Mouse (Mus musculus): ENCODE results near the gene Tmem88b. TPM values are rescaled to one million over a fixed set of nuclear protein-coding genes. Genes with fewer than 3 reads are reported as not detected.

Gene Tmem88b
- 0.81 and 0.84 TPM in 2 replicates for polyA plus RNA-seq (2012; rRNA removed)

GRCm38 (mm10) chr4:155785819-155786218, at the start of gene Tmem88b:
Gene Tmem88b (minus strand): TSS chr4:155785874.

GRCm38 (mm10) chr4:155831205-155831766, 45.6 kb upstream of the Tmem88b start, which contains the start of gene Aurkaip1:
Gene Aurkaip1 (plus strand): TSS chr4:155831272.

GRCm38 (mm10) chr4:155811929-155812664, 26.4 kb upstream of the Tmem88b start, which contains the start of gene Ccnl2:
Gene Ccnl2 (plus strand): TSS chr4:155812489.

GRCm38 (mm10) chr4:155802741-155803339, 17.2 kb upstream of the Tmem88b start, which contains the start of gene Mrpl20:
Gene Mrpl20 (plus strand): TSS chr4:155802878.

GRCm38 (mm10) chr4:155790021-155790489, 4.4 kb upstream of the Tmem88b start, which contains the start of gene Ankrd65:
Gene Ankrd65 (plus strand): TSS chr4:155790439.

GRCm38 (mm10) chr4:155774280-155774754, 11.4 kb downstream of the Tmem88b start, which contains the start of gene Vwa1:
Gene Vwa1 (minus strand): TSS chr4:155774698.

GRCm38 (mm10) chr4:155760613-155761355, 24.9 kb downstream of the Tmem88b start, which contains the start of gene Atad3a:
Gene Atad3a (minus strand): TSS chr4:155761093.

GRCm38 (mm10) chr4:155734350-155734941, 51.2 kb downstream of the Tmem88b start, which contains the start of gene Tmem240:
Gene Tmem240 (plus strand): TSS chr4:155734800.

Other genes with a start within 250 kb of the Tmem88b start
- gene Nadk, start 223.5 kb downstream of the Tmem88b start, polyA plus RNA-seq (2012; rRNA removed), result 159 and 161 TPM in 2 replicates
- 10.1 and 12.7 TPM in 2 replicates for gene Slc35e2, start 184.5 kb downstream of the Tmem88b start, polyA plus RNA-seq (2012; rRNA removed)
- gene Cdk11b, start 161.0 kb downstream of the Tmem88b start, polyA plus RNA-seq (2012; rRNA removed), result 14.6 and 18.3 TPM in 2 replicates
- gene Gm10563, start 140.5 kb downstream of the Tmem88b start, polyA plus RNA-seq (2012; rRNA removed), result not detected in 2 replicates
- gene Mmp23, start 132.5 kb downstream of the Tmem88b start, polyA plus RNA-seq (2012; rRNA removed), result 270 and 504 TPM in 2 replicates
- gene Mib2, start 116.7 kb downstream of the Tmem88b start, polyA plus RNA-seq (2012; rRNA removed), result 183 and 185 TPM in 2 replicates
- gene Fndc10, start 91.5 kb downstream of the Tmem88b start, polyA plus RNA-seq (2012; rRNA removed), result 119 and 120 TPM in 2 replicates
- gene Ssu72, start 81.1 kb downstream of the Tmem88b start, polyA plus RNA-seq (2012; rRNA removed), result 155 and 186 TPM in 2 replicates
- 4.8 and 6.1 TPM in 2 replicates for gene Tmem240, start 51.1 kb downstream of the Tmem88b start, polyA plus RNA-seq (2012; rRNA removed)
- 164 and 228 TPM in 2 replicates for gene Atad3a, start 24.8 kb downstream of the Tmem88b start, polyA plus RNA-seq (2012; rRNA removed)
- 38.0 and 45.5 TPM in 2 replicates for gene Vwa1, start 11.2 kb downstream of the Tmem88b start, polyA plus RNA-seq (2012; rRNA removed)
- gene Ankrd65, start 4.6 kb upstream of the Tmem88b start, polyA plus RNA-seq (2012; rRNA removed), result 7.0 and 7.3 TPM in 2 replicates
- gene Mrpl20, start 17.0 kb upstream of the Tmem88b start, polyA plus RNA-seq (2012; rRNA removed), result 47.9 and 50.3 TPM in 2 replicates
- gene Ccnl2, start 26.6 kb upstream of the Tmem88b start, polyA plus RNA-seq (2012; rRNA removed), result 79.1 and 80.1 TPM in 2 replicates
- gene Aurkaip1, start 45.4 kb upstream of the Tmem88b start, polyA plus RNA-seq (2012; rRNA removed), result 206 and 229 TPM in 2 replicates
- gene Mxra8, start 53.8 kb upstream of the Tmem88b start, polyA plus RNA-seq (2012; rRNA removed), result 550 and 561 TPM in 2 replicates
- 237 and 243 TPM in 2 replicates for gene Dvl1, start 61.5 kb upstream of the Tmem88b start, polyA plus RNA-seq (2012; rRNA removed)
- 1.3 and 1.4 TPM in 2 replicates for gene Tas1r3, start 77.5 kb upstream of the Tmem88b start, polyA plus RNA-seq (2012; rRNA removed)
- 43.1 and 47.1 TPM in 2 replicates for gene Cptp, start 83.6 kb upstream of the Tmem88b start, polyA plus RNA-seq (2012; rRNA removed)
- 49.6 and 63.3 TPM in 2 replicates for gene Ints11, start 83.7 kb upstream of the Tmem88b start, polyA plus RNA-seq (2012; rRNA removed)
- gene Pusl1, start 105.9 kb upstream of the Tmem88b start, polyA plus RNA-seq (2012; rRNA removed), result 142 and 148 TPM in 2 replicates
- 47.6 and 51.6 TPM in 2 replicates for gene Acap3, start 105.9 kb upstream of the Tmem88b start, polyA plus RNA-seq (2012; rRNA removed)
- 132 and 145 TPM in 2 replicates for gene Ube2j2, start 158.0 kb upstream of the Tmem88b start, polyA plus RNA-seq (2012; rRNA removed)
- 68.8 and 73.0 TPM in 2 replicates for gene C1qtnf12, start 176.4 kb upstream of the Tmem88b start, polyA plus RNA-seq (2012; rRNA removed)
- 24.3 and 26.5 TPM in 2 replicates for gene B3galt6, start 206.8 kb upstream of the Tmem88b start, polyA plus RNA-seq (2012; rRNA removed)
- gene Sdf4, start 207.0 kb upstream of the Tmem88b start, polyA plus RNA-seq (2012; rRNA removed), result 48.7 and 65.1 TPM in 2 replicates
- 3.9 and 6.8 TPM in 2 replicates for gene Tnfrsf4, start 228.0 kb upstream of the Tmem88b start, polyA plus RNA-seq (2012; rRNA removed)
- 1.3 and 2.4 TPM in 2 replicates for gene Tnfrsf18, start 240.3 kb upstream of the Tmem88b start, polyA plus RNA-seq (2012; rRNA removed)

Measured in ovary, adult 2 months (tissue).